ENCODE assay signal across 12 mouse cellular contexts in genomic region chr10:80044087-80044486, GRCm38 (mm10). TPM values are rescaled to one million over a fixed set of nuclear protein-coding genes. Genes with fewer than 3 reads are reported as not detected.
A peak's percentile ranks its signal among the peaks of the same experiment; 100 is the strongest.
DNase-seq lines count a peak whose midpoint lies in the region; ATAC-seq and TF ChIP-seq lines count a peak whose summit lies in the region.
"Had no signal": no experiment of that assay in that cellular context is flagged by ENCODE, and none has a peak within 500 bp of the region (broad histone marks: within the 10 kb centered on the region; RNA-seq: fewer than 3 reads in every experiment).

No protein-coding gene starts in this region.

- intact Hi-C loops in heart, postnatal 25 days (cut with DNase I): no loop called here

- no peaks in the 10 kb centered on the region for H3K9me3 ChIP-seq in forebrain, embryonic 13.5 days (replicated peaks)
- no peaks in the 10 kb centered on the region for H3K9me3 ChIP-seq in forebrain, embryonic 11.5 days (ENCODE audit: control insufficient read depth, low read length)
- no peaks in the 10 kb centered on the region for H3K9me3 ChIP-seq in ES-E14 (ENCODE audit: control insufficient read depth, insufficient read depth, low read depth, low read length)
- H3K9me3 ChIP-seq in hindbrain, embryonic 14.5 days (ENCODE audit: control insufficient read depth, low read length): no peaks in the 10 kb centered on the region
- no peaks in the 10 kb centered on the region for H3K9me3 ChIP-seq in midbrain, embryonic 13.5 days
- H3K9me3 ChIP-seq: limb, embryonic 15.5 days had no signal

- ATAC-seq in forebrain, embryonic 13.5 days: no peak
- no peak for ATAC-seq in forebrain, embryonic 11.5 days (replicated peaks; ENCODE audit: low FRiP score)
- no peak for ATAC-seq in hindbrain, embryonic 14.5 days (ENCODE audit: low FRiP score)
- ATAC-seq in midbrain, embryonic 13.5 days: no peak
- ATAC-seq: CD4-positive, CD25-positive, alpha-beta regulatory T cell, adult 4 months had no signal

- peak overlapping the region; percentile 45; the same call in 1 of the 2 replicates for H3K9ac ChIP-seq in forebrain, embryonic 13.5 days
- H3K9ac ChIP-seq in forebrain, embryonic 11.5 days (ENCODE audit: low read length): no peak overlapping the region
- H3K9ac ChIP-seq in ES-E14 (ENCODE audit: insufficient read depth, low read depth, low read length, poor library complexity, severe bottlenecking): no peak overlapping the region
- 0 out of 2 replicates have a peak overlapping the region, but pooled peaks have one; percentile 16 for H3K9ac ChIP-seq in hindbrain, embryonic 14.5 days
- H3K9ac ChIP-seq in midbrain, embryonic 13.5 days (replicated peaks): 0 out of 2 replicates have a peak overlapping the region, but pooled peaks have one; percentile 16
- H3K9ac ChIP-seq: limb, embryonic 15.5 days had no signal

- H3K4me1 ChIP-seq in forebrain, embryonic 13.5 days: peaks cover 19% of the 10 kb centered on the region
- H3K4me1 ChIP-seq in forebrain, embryonic 11.5 days (replicated peaks; ENCODE audit: control insufficient read depth, insufficient read depth, low read length): peaks cover 10% of the 10 kb centered on the region; the same call in 1 of the 2 replicates
- H3K4me1 ChIP-seq in ES-E14 (ENCODE audit: control insufficient read depth in 2 of 2, insufficient read depth in 2 of 2, low read length in 2 of 2, poor library complexity in 1 of 2): peaks cover 5 to 24% of the 10 kb centered on the region in 2 experiments
- H3K4me1 ChIP-seq in hindbrain, embryonic 14.5 days (replicated peaks; ENCODE audit: control insufficient read depth, insufficient read depth, low read length): peaks cover 4% of the 10 kb centered on the region; the same call in 1 of the 2 replicates
- H3K4me1 ChIP-seq in midbrain, embryonic 13.5 days (replicated peaks): peaks cover 14% of the 10 kb centered on the region

- WGBS in forebrain, embryonic 13.5 days: 50% methylated on average over 4 of the region's 4 CpGs
- WGBS in forebrain, embryonic 11.5 days: 43% methylated on average over 4 of the region's 4 CpGs
- 10% methylated on average over 4 of the region's 4 CpGs for WGBS in hindbrain, embryonic 14.5 days
- 24% methylated on average over 4 of the region's 4 CpGs for WGBS in midbrain, embryonic 13.5 days

- DNase-seq in forebrain, embryonic 11.5 days (ENCODE audit: low spot score): no peak
- DNase-seq in ES-E14 (ENCODE audit: low read depth, low spot score) (no peak), MN1 (ENCODE audit: low spot score) (no peak)
- no peak for DNase-seq in hindbrain, embryonic 14.5 days (ENCODE audit: low spot score)
- DNase-seq in adrenal gland, adult (ENCODE audit: inconsistent age in 2 of 2, low spot score in 1 of 2): no peak
- no peak for DNase-seq in heart, postnatal 25 days (ENCODE audit: low spot score)
- DNase-seq: gastrocnemius, postnatal 25 days; heart, postnatal 14 days had no signal

- no peak overlapping the region for H3K27ac ChIP-seq in forebrain, embryonic 13.5 days
- no peak overlapping the region for H3K27ac ChIP-seq in forebrain, embryonic 11.5 days (ENCODE audit: low read depth, low read length)
- H3K27ac ChIP-seq in ES-E14 (ENCODE audit: insufficient read depth, low read depth, low read length, poor library complexity, severe bottlenecking): peak overlapping the region; percentile 50
- 0 out of 2 replicates have a peak overlapping the region, but pooled peaks have one; percentile 20 for H3K27ac ChIP-seq in hindbrain, embryonic 14.5 days
- peak overlapping the region; percentile 49 for H3K27ac ChIP-seq in midbrain, embryonic 13.5 days
- H3K27ac ChIP-seq: limb, embryonic 15.5 days had no signal

- no peak overlapping the region for H3K4me3 ChIP-seq in forebrain, embryonic 13.5 days
- no peak overlapping the region for H3K4me3 ChIP-seq in forebrain, embryonic 11.5 days (ENCODE audit: low read depth, low read length)
- no peak overlapping the region for H3K4me3 ChIP-seq in ES-E14 (ENCODE audit: insufficient read depth in 1 of 2, low read depth in 1 of 2, low read length in 2 of 2, poor library complexity in 1 of 2, severe bottlenecking in 1 of 2)
- H3K4me3 ChIP-seq in hindbrain, embryonic 14.5 days (replicated peaks; ENCODE audit: low read length): no peak overlapping the region
- H3K4me3 ChIP-seq in midbrain, embryonic 13.5 days (replicated peaks): no peak overlapping the region
- H3K4me3 ChIP-seq: limb, embryonic 15.5 days had no signal

- H3K4me2 ChIP-seq in forebrain, embryonic 13.5 days: no peak overlapping the region
- H3K4me2 ChIP-seq in forebrain, embryonic 11.5 days (ENCODE audit: low read depth, low read length, severe bottlenecking): no peak overlapping the region
- H3K4me2 ChIP-seq in hindbrain, embryonic 14.5 days (replicated peaks): no peak overlapping the region
- H3K4me2 ChIP-seq in midbrain, embryonic 13.5 days (replicated peaks): no peak overlapping the region
- H3K4me2 ChIP-seq: limb, embryonic 15.5 days had no signal

- in situ Hi-C loops in ES-E14 (cut with MboI; ENCODE audit: low sequenced_read_pairs in 2 of 2, unreplicated experiment in 2 of 2): no loop called here

- no peaks in the 10 kb centered on the region for H3K36me3 ChIP-seq in forebrain, embryonic 13.5 days (ENCODE audit: poor library complexity, severe bottlenecking)
- no peaks in the 10 kb centered on the region for H3K36me3 ChIP-seq in forebrain, embryonic 11.5 days (ENCODE audit: control insufficient read depth, insufficient read depth, low read length)
- H3K36me3 ChIP-seq in ES-E14 (ENCODE audit: control insufficient read depth, insufficient read depth, low read length, poor library complexity, severe bottlenecking): no peaks in the 10 kb centered on the region
- H3K36me3 ChIP-seq in hindbrain, embryonic 14.5 days (replicated peaks; ENCODE audit: control insufficient read depth, insufficient read depth): no peaks in the 10 kb centered on the region
- H3K36me3 ChIP-seq in midbrain, embryonic 13.5 days: no peaks in the 10 kb centered on the region
- H3K36me3 ChIP-seq: limb, embryonic 15.5 days had no signal

- H3K27me3 ChIP-seq in forebrain, embryonic 13.5 days: no peaks in the 10 kb centered on the region
- no peaks in the 10 kb centered on the region for H3K27me3 ChIP-seq in forebrain, embryonic 11.5 days (ENCODE audit: control insufficient read depth, insufficient read depth, low read length)
- H3K27me3 ChIP-seq in hindbrain, embryonic 14.5 days (ENCODE audit: control insufficient read depth, insufficient read depth, low read length): no peaks in the 10 kb centered on the region
- H3K27me3 ChIP-seq in midbrain, embryonic 13.5 days: no peaks in the 10 kb centered on the region
- H3K27me3 ChIP-seq: limb, embryonic 15.5 days had no signal

TF ChIP-seq in ES-E14, 5 proteins besides CTCF, POLR2A, EP300 and RAD21:
- TF ChIP-seq ZC3H11A (IDR thresholded peaks at IDR 0.05; ENCODE audit: borderline replicate concordance, low read depth, low read length) (no peak), MAFK (IDR thresholded peaks at IDR 0.05; ENCODE audit: insufficient read depth, low read depth, low read length) (peak; percentile 51; the same call in 1 of the 2 replicates), CHD2 (IDR thresholded peaks at IDR 0.05; ENCODE audit: low read depth, low read length) (no peak), ZNF384 (IDR thresholded peaks at IDR 0.05; ENCODE audit: low read depth, low read length) (no peak)

RNA-seq across cellular contexts. Expression of gene Gpx4, which starts 2.9 kb away (rescaled TPM):
- polyA plus RNA-seq in forebrain, embryonic 13.5 days (2015; fragmentation: Nextera tagmentation; extraction: Ambion mirVana): 487 and 489 TPM in 2 replicates
- polyA plus RNA-seq in forebrain, embryonic 11.5 days (2014; fragmentation: Nextera tagmentation; extraction: Ambion mirVana): 506 and 516 TPM in 2 replicates
- 1,456 and 1,919 TPM in 2 replicates for total RNA-seq in ES-E14 (2012; rRNA removed)
- 556 and 557 TPM in 2 replicates for polyA plus RNA-seq in hindbrain, embryonic 14.5 days (2014; fragmentation: Nextera tagmentation; extraction: Ambion mirVana)
- 498 and 532 TPM in 2 replicates for polyA plus RNA-seq in midbrain, embryonic 13.5 days (2015; fragmentation: Nextera tagmentation; extraction: Ambion mirVana)
- total RNA-seq in heart, postnatal 25 days (2021): 100 to 1,000 TPM; 691 to 812 TPM

RNA-seq across cellular contexts. Expression of gene Polr2e, which starts 4.5 kb away (rescaled TPM):
- polyA plus RNA-seq in forebrain, embryonic 13.5 days (2015; fragmentation: Nextera tagmentation; extraction: Ambion mirVana): 193 and 199 TPM in 2 replicates
- polyA plus RNA-seq in forebrain, embryonic 11.5 days (2014; fragmentation: Nextera tagmentation; extraction: Ambion mirVana): 217 and 243 TPM in 2 replicates
- 266 and 293 TPM in 2 replicates for total RNA-seq in ES-E14 (2012; rRNA removed)
- polyA plus RNA-seq in hindbrain, embryonic 14.5 days (2014; fragmentation: Nextera tagmentation; extraction: Ambion mirVana): 142 and 150 TPM in 2 replicates
- 159 and 174 TPM in 2 replicates for polyA plus RNA-seq in midbrain, embryonic 13.5 days (2015; fragmentation: Nextera tagmentation; extraction: Ambion mirVana)
- total RNA-seq in heart, postnatal 25 days (2021): 10 to 100 TPM; 79.3 to 81.2 TPM

RNA-seq across cellular contexts. Expression of gene Arhgap45, which starts 27.6 kb away (rescaled TPM):
- 1.2 and 1.3 TPM in 2 replicates for polyA plus RNA-seq in forebrain, embryonic 13.5 days (2015; fragmentation: Nextera tagmentation; extraction: Ambion mirVana)
- polyA plus RNA-seq in forebrain, embryonic 11.5 days (2014; fragmentation: Nextera tagmentation; extraction: Ambion mirVana): 4.6 and 4.9 TPM in 2 replicates
- 17.0 and 20.9 TPM in 2 replicates for total RNA-seq in ES-E14 (2012; rRNA removed)
- polyA plus RNA-seq in hindbrain, embryonic 14.5 days (2014; fragmentation: Nextera tagmentation; extraction: Ambion mirVana): 1.1 and 1.7 TPM in 2 replicates
- 1.5 and 1.6 TPM in 2 replicates for polyA plus RNA-seq in midbrain, embryonic 13.5 days (2015; fragmentation: Nextera tagmentation; extraction: Ambion mirVana)
- total RNA-seq in heart, postnatal 25 days (2021): 1 to 10 TPM; 4.7 to 4.9 TPM

RNA-seq across cellular contexts. Expression of gene Abca7, which starts 47.8 kb away (rescaled TPM):
- polyA plus RNA-seq in forebrain, embryonic 13.5 days (2015; fragmentation: Nextera tagmentation; extraction: Ambion mirVana): 3.1 and 3.9 TPM in 2 replicates
- 3.4 and 3.9 TPM in 2 replicates for polyA plus RNA-seq in forebrain, embryonic 11.5 days (2014; fragmentation: Nextera tagmentation; extraction: Ambion mirVana)
- total RNA-seq in ES-E14 (2012; rRNA removed): 8.8 and 18.9 TPM in 2 replicates
- polyA plus RNA-seq in hindbrain, embryonic 14.5 days (2014; fragmentation: Nextera tagmentation; extraction: Ambion mirVana): 4.1 and 4.5 TPM in 2 replicates
- 5.4 and 5.8 TPM in 2 replicates for polyA plus RNA-seq in midbrain, embryonic 13.5 days (2015; fragmentation: Nextera tagmentation; extraction: Ambion mirVana)
- total RNA-seq in heart, postnatal 25 days (2021): 1 to 10 TPM; 6.5 to 6.7 TPM

RNA-seq across cellular contexts. Expression of gene Cnn2, which starts 55.7 kb away (rescaled TPM):
- polyA plus RNA-seq in forebrain, embryonic 13.5 days (2015; fragmentation: Nextera tagmentation; extraction: Ambion mirVana): 30.0 and 32.2 TPM in 2 replicates
- polyA plus RNA-seq in forebrain, embryonic 11.5 days (2014; fragmentation: Nextera tagmentation; extraction: Ambion mirVana): 160 and 182 TPM in 2 replicates
- 94.1 and 159 TPM in 2 replicates for total RNA-seq in ES-E14 (2012; rRNA removed)
- 28.4 and 37.6 TPM in 2 replicates for polyA plus RNA-seq in hindbrain, embryonic 14.5 days (2014; fragmentation: Nextera tagmentation; extraction: Ambion mirVana)
- 29.5 and 37.1 TPM in 2 replicates for polyA plus RNA-seq in midbrain, embryonic 13.5 days (2015; fragmentation: Nextera tagmentation; extraction: Ambion mirVana)
- 10 to 100 TPM; 35.9 to 36.6 TPM for total RNA-seq in heart, postnatal 25 days (2021)

Comparison
In these comparisons a context has a peak if more than half of its experiments do, and no peak if none do; other contexts are left out.
1. H3K9ac ChIP-seq: peak in forebrain, embryonic 13.5 days (single experiment), hindbrain, embryonic 14.5 days (single experiment) and midbrain, embryonic 13.5 days (single experiment); none in forebrain, embryonic 11.5 days (single experiment) and ES-E14 (single experiment).
2. H3K27ac ChIP-seq: peak in ES-E14 (single experiment), hindbrain, embryonic 14.5 days (single experiment) and midbrain, embryonic 13.5 days (single experiment); none in forebrain, embryonic 13.5 days (single experiment) and forebrain, embryonic 11.5 days (single experiment).